Mouse (Mus musculus) midbrain, embryonic 15.5 days (tissue): ENCODE results near the gene 1700020L24Rik. TPM values are rescaled to one million over a fixed set of nuclear protein-coding genes. Genes with fewer than 3 reads are reported as not detected.
A peak's percentile ranks its signal among the peaks of the same experiment; 100 is the strongest.

Experiments
- ATAC-seq: fragments of 200-750 bp; cut with Nextera tagmentation; replicated peaks from 2 replicates; pipeline ENCODE4 v1.8.0; 2017; ENCODE audit warnings: moderate TSS enrichment
- H3K27ac ChIP-seq: fragments of 300-500 bp; sonication (generic); 2 replicates; pipeline ENCODE4 v1.5.1; 2015; ENCODE audit warnings: mild to moderate bottlenecking, inconsistent platforms
- H3K27me3 ChIP-seq: fragments of 300-500 bp; sonication (generic); replicated peaks from 2 replicates; pipeline ENCODE4 v1.6.1; 2015; ENCODE audit warnings: inconsistent platforms
- H3K36me3 ChIP-seq: fragments of 300-500 bp; sonication (generic); replicated peaks from 2 replicates; pipeline ENCODE4 v1.6.1; 2015; ENCODE audit warnings: inconsistent platforms
- H3K4me1 ChIP-seq: fragments of 300-500 bp; sonication (generic); 2 replicates; pipeline ENCODE4 v1.6.1; 2015; ENCODE audit warnings: inconsistent platforms
- H3K4me2 ChIP-seq: fragments of 300-500 bp; sonication (generic); 2 replicates; pipeline ENCODE4 v1.6.1; 2015; ENCODE audit warnings: inconsistent platforms, mild to moderate bottlenecking, moderate library complexity
- H3K4me3 ChIP-seq: fragments of 300-500 bp; sonication (generic); 2 replicates; pipeline ENCODE4 v1.5.1; 2015; ENCODE audit warnings: mild to moderate bottlenecking, inconsistent platforms
- H3K9ac ChIP-seq: fragments of 300-500 bp; sonication (generic); 2 replicates; pipeline ENCODE4 v1.6.1; 2015; ENCODE audit warnings: mild to moderate bottlenecking, inconsistent platforms
- H3K9me3 ChIP-seq: fragments of 300-500 bp; sonication (generic); 2 replicates; pipeline ENCODE4 v1.6.1; 2016; ENCODE audit warnings: inconsistent platforms
- WGBS: fragments of 180-500 bp; shearing (Covaris S2); methylation state at CpG from one replicate; pipeline ENCODE4 v1.1.7; 2015; ENCODE audit warnings: mixed read lengths; 5-methylcytosine and 5-hydroxymethylcytosine counted together
- polyA plus RNA-seq: library from polyadenylated mRNA; unstranded; fragments of >200 nt; fragmentation: Nextera tagmentation; extraction: Ambion mirVana; gene quantifications from 2 replicates; pipeline ENCODE4 v1.2.1, GENCODE M21; 2015

1700020L24Rik gene
- polyA plus RNA-seq, 1 experiment from 2014 or later: 0.70 TPM

GRCm38 (mm10) chr11:83417708-83418107 lies 19.8 kb upstream of the 1700020L24Rik start:
- Histone ChIP-seq H3K27me3 (peaks cover 33% of the 10 kb centered on the region), H3K4me3 (no peak overlapping the region), H3K4me1 (peaks cover 15% of the 10 kb centered on the region), H3K9ac (no peak overlapping the region), H3K4me2 (no peak overlapping the region), H3K27ac (no peak overlapping the region), H3K36me3 (no peaks in the 10 kb centered on the region), H3K9me3 (no peaks in the 10 kb centered on the region)
- WGBS: 84% methylated on average over 7 of the region's 7 CpGs
- ATAC-seq: no peak

DNA sequence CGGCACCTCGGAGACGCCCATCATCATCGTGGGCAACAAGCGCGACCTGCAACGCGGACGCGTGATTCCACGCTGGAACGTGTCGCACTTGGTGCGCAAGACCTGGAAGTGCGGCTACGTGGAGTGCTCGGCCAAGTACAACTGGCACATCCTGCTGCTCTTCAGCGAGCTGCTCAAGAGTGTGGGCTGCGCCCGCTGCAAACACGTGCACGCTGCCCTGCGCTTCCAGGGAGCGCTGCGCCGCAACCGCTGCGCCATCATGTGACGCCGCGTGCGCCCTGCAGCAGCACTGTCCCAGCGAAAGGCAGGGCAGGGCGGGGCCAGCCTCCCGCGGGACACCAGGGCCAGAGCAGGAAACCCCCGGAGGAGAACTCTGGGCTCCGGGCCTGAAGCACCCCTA lies 18.9 kb upstream of the 1700020L24Rik start:
- Histone ChIP-seq H3K4me1 (peaks cover 13% of the 10 kb centered on the region), H3K27ac (no peak overlapping the region), H3K4me2 (peak overlapping the region; percentile 44), H3K4me3 (peak overlapping the region; percentile 23), H3K9ac (0 out of 2 replicates have a peak overlapping the region, but pooled peaks have one; percentile 2), H3K9me3 (no peaks in the 10 kb centered on the region), H3K36me3 (no peaks in the 10 kb centered on the region), H3K27me3 (peaks cover 33% of the 10 kb centered on the region)
- peak; percentile 72 for ATAC-seq
- 6% methylated on average over 38 of the region's 38 CpGs for WGBS

DNA sequence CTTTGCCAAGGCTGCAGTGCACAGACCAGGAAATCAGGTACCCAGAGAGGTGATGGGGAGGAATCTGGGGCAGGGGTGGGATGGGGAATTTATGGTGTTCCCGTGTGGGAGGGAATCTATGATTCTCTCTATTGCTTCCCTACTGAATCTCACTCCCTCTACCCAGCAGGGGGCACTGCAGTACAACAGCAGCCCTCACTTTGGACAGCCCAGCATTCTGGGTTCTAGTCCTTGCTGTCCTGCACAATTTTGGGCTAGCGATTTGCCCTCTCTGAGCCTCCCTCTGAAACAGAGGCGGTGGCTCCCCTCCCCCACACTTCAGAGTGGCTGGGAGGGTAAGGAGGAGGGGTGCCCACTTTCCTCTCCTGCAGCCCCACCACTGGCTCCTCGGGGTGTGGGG lies 17.1 kb upstream of the 1700020L24Rik start:
- Histone ChIP-seq H3K9me3 (no peaks in the 10 kb centered on the region), H3K9ac (no peak overlapping the region), H3K27me3 (peaks cover 36% of the 10 kb centered on the region), H3K27ac (no peak overlapping the region), H3K4me2 (no peak overlapping the region), H3K4me3 (no peak overlapping the region), H3K36me3 (no peaks in the 10 kb centered on the region), H3K4me1 (peaks cover 13% of the 10 kb centered on the region)
- ATAC-seq: no peak
- 49% methylated on average over 4 of the region's 4 CpGs for WGBS

DNA sequence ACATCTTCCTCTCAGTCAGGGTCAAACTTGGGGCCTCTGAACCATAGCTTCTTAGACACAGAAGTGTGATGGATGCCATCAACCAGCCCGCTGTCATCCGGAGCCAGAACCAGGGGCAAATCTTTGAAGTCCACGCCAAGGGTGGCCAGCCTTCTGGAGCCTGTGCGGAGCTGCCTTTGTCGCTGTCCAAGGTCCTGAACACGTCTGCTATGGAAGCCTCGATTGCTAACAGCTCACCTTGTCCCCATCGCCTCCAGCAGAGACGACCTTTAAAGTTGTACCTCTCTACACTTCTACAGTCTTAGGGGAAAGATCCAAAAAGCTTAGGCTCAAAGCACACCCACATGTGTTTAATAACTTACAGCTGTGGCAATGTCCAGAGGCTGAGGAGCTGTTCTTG lies 16.2 kb upstream of the 1700020L24Rik start:
- ATAC-seq: no peak
- no peak overlapping the region for H3K27ac ChIP-seq
- H3K27me3 ChIP-seq: peaks cover 36% of the 10 kb centered on the region
- H3K4me3 ChIP-seq: no peak overlapping the region
- 5% methylated on average over 9 of the region's 9 CpGs for WGBS
- no peaks in the 10 kb centered on the region for H3K9me3 ChIP-seq
- no peaks in the 10 kb centered on the region for H3K36me3 ChIP-seq
- peaks cover 13% of the 10 kb centered on the region for H3K4me1 ChIP-seq
- no peak overlapping the region for H3K4me2 ChIP-seq
- no peak overlapping the region for H3K9ac ChIP-seq

DNA sequence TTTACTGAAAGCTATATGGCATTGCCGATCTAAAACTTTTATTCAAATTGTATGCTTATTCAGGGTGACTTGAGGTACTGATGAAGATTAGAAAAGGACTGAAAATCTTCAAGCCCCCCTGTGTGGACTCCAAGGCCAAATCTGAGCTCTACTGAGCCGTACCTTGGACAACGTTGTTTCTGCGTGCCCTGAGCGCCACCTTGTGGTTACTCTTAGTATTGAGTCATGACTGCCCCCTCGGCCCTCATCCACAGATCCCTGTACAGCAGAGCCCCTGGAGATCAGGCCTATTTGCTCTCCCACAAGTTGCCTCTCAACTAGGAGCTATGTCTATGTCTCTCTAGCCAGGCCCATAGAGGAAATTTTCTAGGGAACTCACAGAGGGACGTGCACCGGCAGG lies 12.8 kb upstream of the 1700020L24Rik start:
- Histone ChIP-seq H3K27ac (no peak overlapping the region), H3K4me3 (no peak overlapping the region), H3K27me3 (peaks cover 38% of the 10 kb centered on the region), H3K4me2 (no peak overlapping the region), H3K9me3 (no peaks in the 10 kb centered on the region), H3K4me1 (no peaks in the 10 kb centered on the region), H3K36me3 (no peaks in the 10 kb centered on the region), H3K9ac (no peak overlapping the region)
- WGBS: 9% methylated on average over 8 of the region's 8 CpGs
- ATAC-seq: peak; percentile 77

DNA sequence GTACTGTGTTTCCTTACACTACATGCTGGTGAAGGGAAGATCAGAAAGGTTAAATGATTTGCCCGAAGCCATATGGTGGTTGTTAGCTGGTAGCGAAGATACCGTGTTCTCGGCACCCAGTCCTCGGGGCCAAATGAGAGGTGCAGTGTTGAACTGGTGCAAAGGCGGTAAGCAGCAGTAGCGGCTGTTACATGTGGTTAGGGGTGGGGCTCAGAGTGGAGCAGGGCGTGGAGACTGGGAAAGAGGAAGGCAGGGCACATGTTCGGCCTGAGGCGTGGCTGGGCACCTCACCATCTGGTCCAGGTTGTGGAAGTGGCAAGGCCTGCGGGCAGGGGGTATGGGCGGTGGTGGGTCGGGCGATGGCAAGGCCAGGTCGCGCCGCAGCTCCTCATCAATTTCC lies 10.5 kb upstream of the 1700020L24Rik start:
- ATAC-seq: no peak
- Histone ChIP-seq H3K27ac (no peak overlapping the region), H3K9me3 (no peaks in the 10 kb centered on the region), H3K9ac (no peak overlapping the region), H3K36me3 (no peaks in the 10 kb centered on the region), H3K4me2 (no peak overlapping the region), H3K4me3 (no peak overlapping the region), H3K4me1 (no peaks in the 10 kb centered on the region), H3K27me3 (peaks cover 24% of the 10 kb centered on the region; the same call in 1 of the 2 replicates)
- WGBS: 43% methylated on average over 17 of the region's 17 CpGs

DNA sequence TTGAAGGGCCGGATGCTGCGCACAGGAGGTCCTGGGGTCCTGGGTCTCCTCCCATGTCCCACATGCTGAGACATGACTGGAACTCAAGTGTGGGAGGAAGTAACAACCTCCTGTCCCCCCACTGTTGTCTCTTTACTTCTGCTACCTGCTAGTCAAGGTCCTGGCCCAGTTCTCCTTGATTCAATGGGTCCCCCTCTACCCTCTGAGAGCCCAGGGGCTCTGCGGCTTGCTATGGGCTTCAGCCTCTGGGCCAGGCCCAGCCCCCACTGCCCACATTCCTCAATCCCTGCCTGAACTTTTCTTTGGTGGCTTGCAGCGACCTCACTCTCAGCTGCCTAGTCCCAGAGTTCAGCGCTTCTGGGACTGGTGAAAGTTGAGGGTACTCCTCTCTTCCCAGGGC lies 8.1 kb upstream of the 1700020L24Rik start, which contains the start of gene Gas2l2:
TSS of gene Gas2l2 (minus strand) at position 101 of the 400 bp plus-strand sequence.
- no peak within 1 kb of the TSS for H3K4me2 ChIP-seq
- no peak within 1 kb of the TSS for H3K27ac ChIP-seq
- no peaks in the 10 kb centered on the region for H3K4me1 ChIP-seq
- ATAC-seq: no peak
- H3K27me3 ChIP-seq: peaks cover 16% of the 10 kb centered on the region; the same call in 1 of the 2 replicates
- no peaks in the 10 kb centered on the region for H3K36me3 ChIP-seq
- no peak within 1 kb of the TSS for H3K9ac ChIP-seq
- H3K4me3 ChIP-seq: no peak within 1 kb of the TSS
- 52% methylated on average over 5 of the region's 5 CpGs for WGBS
- no peaks in the 10 kb centered on the region for H3K9me3 ChIP-seq

GRCm38 (mm10) chr11:83432533-83432932 lies 4.9 kb upstream of the 1700020L24Rik start:
- Histone ChIP-seq H3K9me3 (no peaks in the 10 kb centered on the region), H3K27me3 (peaks cover 10% of the 10 kb centered on the region; the same call in 1 of the 2 replicates), H3K4me3 (no peak overlapping the region), H3K9ac (no peak overlapping the region), H3K36me3 (no peaks in the 10 kb centered on the region), H3K27ac (no peak overlapping the region), H3K4me1 (no peaks in the 10 kb centered on the region), H3K4me2 (no peak overlapping the region)
- WGBS: 79% methylated on average over 2 of the region's 2 CpGs
- no peak for ATAC-seq

GRCm38 (mm10) chr11:83439426-83440060 lies 2.1 kb downstream of the 1700020L24Rik start:
- Histone ChIP-seq H3K27me3 (peaks cover 40% of the 10 kb centered on the region), H3K9me3 (no peaks in the 10 kb centered on the region), H3K4me2 (peak overlapping the region; percentile 81), H3K36me3 (no peaks in the 10 kb centered on the region), H3K4me1 (peaks cover 5% of the 10 kb centered on the region), H3K4me3 (peak overlapping the region; percentile 58), H3K27ac (no peak overlapping the region), H3K9ac (0 out of 2 replicates have a peak overlapping the region, but pooled peaks have one; percentile 56)
- no peak for ATAC-seq
- 34% methylated on average over 11 of the region's 11 CpGs for WGBS

DNA sequence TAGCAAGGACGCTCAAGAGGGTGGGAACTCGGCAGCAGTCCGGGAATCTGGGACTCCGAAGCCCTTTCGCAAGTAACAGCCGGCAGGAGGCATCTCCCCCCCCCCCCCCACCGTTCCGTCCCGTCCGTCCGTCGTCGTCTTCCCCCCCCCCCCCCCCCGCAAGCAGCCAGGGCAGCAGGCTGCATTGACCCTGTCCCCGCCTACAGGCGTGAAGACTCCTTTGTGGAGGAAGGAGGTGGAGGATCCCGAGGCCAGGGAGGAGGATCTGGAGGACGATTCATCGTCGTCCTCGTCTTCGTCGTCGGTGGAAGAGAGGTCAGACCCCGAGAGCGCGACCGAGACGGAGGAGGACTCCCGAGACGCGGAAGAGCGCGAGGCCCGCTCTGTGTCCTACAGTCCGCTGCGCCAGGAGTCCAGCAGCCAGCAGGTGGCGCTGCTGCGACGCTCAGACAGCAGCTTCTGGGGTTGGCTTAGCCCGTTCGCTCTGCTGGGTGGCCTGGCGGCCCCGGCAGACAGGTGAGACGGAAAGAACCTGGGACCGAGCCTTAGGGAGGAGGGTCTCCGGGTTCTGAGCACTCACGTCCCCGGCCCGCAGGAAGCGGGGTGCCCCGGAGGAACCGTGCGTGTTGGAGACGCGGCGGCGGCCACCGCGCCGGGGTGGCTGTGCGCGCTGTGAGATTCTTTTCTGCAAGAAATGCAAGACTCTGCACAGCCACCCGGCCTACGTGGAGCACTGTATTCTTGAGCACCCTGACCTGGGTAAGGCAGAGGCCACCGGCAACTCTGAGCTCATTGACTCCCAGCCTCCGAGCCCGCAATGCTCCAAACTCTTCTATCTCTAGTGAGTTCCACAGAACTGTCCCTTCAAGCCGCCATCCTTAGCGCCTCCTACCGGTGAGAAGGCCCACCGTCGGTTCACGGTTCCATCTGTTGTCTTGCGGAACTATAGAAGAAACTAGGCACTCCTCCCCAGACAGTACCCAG lies 2.9 kb downstream of the 1700020L24Rik start:
- Histone ChIP-seq H3K4me3 (peak overlapping the region; percentile 58), H3K27me3 (peaks cover 48% of the 10 kb centered on the region), H3K9me3 (no peaks in the 10 kb centered on the region), H3K4me1 (peaks cover 9% of the 10 kb centered on the region), H3K27ac (no peak overlapping the region; the same call in 1 of the 2 replicates), H3K9ac (peak overlapping the region; percentile 56), H3K4me2 (peak overlapping the region; percentile 81), H3K36me3 (no peaks in the 10 kb centered on the region)
- peak; percentile 95 for ATAC-seq
- WGBS: under 1% methylated on average over 63 of the region's 75 CpGs

DNA sequence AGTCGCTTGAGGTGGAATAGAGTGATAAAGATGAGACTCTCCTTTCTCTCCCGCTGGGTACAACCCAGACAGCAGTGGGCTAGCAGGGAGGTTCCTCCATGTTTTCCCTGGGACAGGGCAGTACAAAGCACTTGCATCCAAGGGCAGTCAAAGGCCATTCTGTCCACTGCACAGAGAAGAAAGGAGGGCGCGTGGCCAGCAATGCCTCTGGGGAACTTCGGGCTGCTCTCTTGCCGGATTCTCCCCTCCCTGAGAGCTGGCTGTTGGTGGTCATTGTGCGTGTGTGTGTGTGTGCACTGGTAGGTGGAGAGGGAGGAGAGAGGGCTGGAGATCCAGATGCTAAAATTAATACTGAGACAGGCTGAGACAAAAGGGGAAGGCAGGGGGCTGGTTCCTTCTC lies 3.8 kb downstream of the 1700020L24Rik start:
- Histone ChIP-seq H3K27me3 (peaks cover 50% of the 10 kb centered on the region), H3K4me2 (peak overlapping the region; percentile 81; the same call in 1 of the 2 replicates), H3K4me3 (no peak overlapping the region)

DNA sequence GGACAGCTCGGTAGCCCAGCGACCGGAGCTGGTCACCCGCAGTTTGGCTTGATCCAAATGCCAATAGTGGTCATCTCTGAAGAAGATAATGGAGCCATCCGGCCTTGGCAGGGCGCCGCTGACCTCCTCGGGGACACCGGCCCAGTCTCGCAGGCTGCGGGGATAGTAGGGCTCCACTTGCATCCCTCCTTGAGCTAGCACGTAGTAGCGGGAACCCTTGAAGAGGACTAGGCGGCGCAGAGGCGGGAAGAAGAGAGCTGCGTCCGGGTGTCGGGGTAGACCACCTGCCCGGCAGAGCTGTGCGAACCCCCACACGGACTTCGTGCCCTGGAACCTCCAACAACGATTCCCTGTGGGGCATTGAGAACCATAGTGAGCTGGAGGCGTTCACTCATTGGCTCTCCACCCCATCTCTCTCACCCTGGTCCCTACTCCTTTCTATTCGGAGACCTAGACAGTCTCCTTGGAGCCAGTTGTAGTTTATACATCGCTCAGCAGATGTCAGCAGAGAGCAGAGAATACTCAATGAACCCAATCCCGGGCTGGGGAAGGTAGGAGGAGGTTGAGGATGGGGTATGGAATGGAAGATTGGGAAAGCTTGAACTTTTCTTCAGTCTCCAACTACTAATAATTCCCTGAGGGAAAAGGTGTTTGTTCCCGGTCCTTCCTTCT lies 5.3 kb downstream of the 1700020L24Rik start:
- Histone ChIP-seq H3K9ac (peak overlapping the region; percentile 17), H3K9me3 (no peaks in the 10 kb centered on the region), H3K4me1 (peaks cover 9% of the 10 kb centered on the region), H3K36me3 (no peaks in the 10 kb centered on the region), H3K27ac (no peak overlapping the region), H3K4me3 (peak overlapping the region; percentile 26), H3K4me2 (peak overlapping the region; percentile 49), H3K27me3 (peaks cover 53% of the 10 kb centered on the region)
- WGBS: 12% methylated on average over 29 of the region's 29 CpGs
- no peak for ATAC-seq

More for the DNA sequence above, 3.8 kb downstream of the 1700020L24Rik start:
- Histone ChIP-seq H3K9ac (no peak overlapping the region), H3K36me3 (no peaks in the 10 kb centered on the region), H3K9me3 (no peaks in the 10 kb centered on the region), H3K4me1 (peaks cover 9% of the 10 kb centered on the region), H3K27ac (no peak overlapping the region)
- ATAC-seq: no peak
- WGBS: 42% methylated on average over 7 of the region's 7 CpGs
